Mouse (Mus musculus) heart, embryonic 11.5 days (tissue): ENCODE data around the gene Rpl37. TPM values are rescaled to one million over a fixed set of nuclear protein-coding genes. Genes with fewer than 3 reads are reported as not detected.
"Not testable (repeated sequence)": the region's sequence is repeated elsewhere in the genome, so short reads cannot be mapped to it uniquely, and the experiment has no call there.

Experiments
- ATAC-seq: fragments of 200-750 bp; cut with Nextera tagmentation; replicated peaks from 2 replicates; pipeline ENCODE4 v1.8.0; 2017; ENCODE audit warnings: moderate library complexity; ENCODE audit not compliant: insufficient number of reproducible peaks, low FRiP score, low TSS enrichment
- H3K27ac ChIP-seq: fragments of 300-500 bp; sonication (generic); 2 replicates; pipeline ENCODE4 v1.5.1; 2014; ENCODE audit warnings: mild to moderate bottlenecking, low read depth, low read length
- H3K27me3 ChIP-seq: fragments of 300-500 bp; sonication (generic); 2 replicates; pipeline ENCODE4 v1.6.1; 2014; ENCODE audit warnings: mild to moderate bottlenecking, low read length, mixed read lengths; ENCODE audit not compliant: control insufficient read depth, insufficient read depth
- H3K36me3 ChIP-seq: fragments of 300-500 bp; sonication (generic); 2 replicates; pipeline ENCODE4 v1.6.1; 2014; ENCODE audit warnings: mild to moderate bottlenecking, low read length, moderate library complexity, mixed read lengths; ENCODE audit not compliant: control insufficient read depth, insufficient read depth
- H3K4me1 ChIP-seq: fragments of 300-500 bp; sonication (generic); 2 replicates; pipeline ENCODE4 v1.6.1; 2014; ENCODE audit warnings: low read length; ENCODE audit not compliant: control insufficient read depth, insufficient read depth
- H3K4me2 ChIP-seq: fragments of 300-500 bp; sonication (generic); 2 replicates; pipeline ENCODE4 v1.6.1; 2014; ENCODE audit warnings: mild to moderate bottlenecking, moderate library complexity
- H3K4me3 ChIP-seq: fragments of 300-500 bp; sonication (generic); 2 replicates; pipeline ENCODE4 v1.5.1; 2014; ENCODE audit warnings: low read depth, low read length
- H3K9ac ChIP-seq: fragments of 300-500 bp; sonication (generic); 2 replicates; pipeline ENCODE4 v1.6.1; 2014; ENCODE audit warnings: mild to moderate bottlenecking, low read depth, low read length, moderate library complexity
- H3K9me3 ChIP-seq: fragments of 300-500 bp; sonication (generic); replicated peaks from 2 replicates; pipeline ENCODE4 v1.6.1; 2016; ENCODE audit warnings: low read length; ENCODE audit not compliant: control insufficient read depth
- WGBS: fragments of 180-500 bp; shearing (Covaris S2); extraction: QIAGEN DNeasy Blood & Tissue Kit; methylation state at CpG from one replicate; pipeline ENCODE4 v1.1.7; 2014; ENCODE audit not compliant: insufficient replicate concordance; 5-methylcytosine and 5-hydroxymethylcytosine counted together
- polyA plus RNA-seq: library from polyadenylated mRNA; unstranded; fragments of >200 nt; fragmentation: Nextera tagmentation; extraction: Ambion mirVana; gene quantifications from 2 replicates; pipeline ENCODE4 v1.2.1, GENCODE M21; 2014

Gene Rpl37
- polyA plus RNA-seq, 1 experiment from 2014 or later, result 532 TPM

GRCm38 (mm10) chr15:5130887-5131668 lies 14.6 kb downstream of the Rpl37 start:
- H3K4me1 ChIP-seq, H3K27ac ChIP-seq, H3K36me3 ChIP-seq, H3K27me3 ChIP-seq, H3K9ac ChIP-seq, H3K9me3 ChIP-seq, ATAC-seq, H3K4me2 ChIP-seq, H3K4me3 ChIP-seq: not testable (repeated sequence)
- WGBS, result 58% methylated on average over 14 of the region's 14 CpGs

DNA sequence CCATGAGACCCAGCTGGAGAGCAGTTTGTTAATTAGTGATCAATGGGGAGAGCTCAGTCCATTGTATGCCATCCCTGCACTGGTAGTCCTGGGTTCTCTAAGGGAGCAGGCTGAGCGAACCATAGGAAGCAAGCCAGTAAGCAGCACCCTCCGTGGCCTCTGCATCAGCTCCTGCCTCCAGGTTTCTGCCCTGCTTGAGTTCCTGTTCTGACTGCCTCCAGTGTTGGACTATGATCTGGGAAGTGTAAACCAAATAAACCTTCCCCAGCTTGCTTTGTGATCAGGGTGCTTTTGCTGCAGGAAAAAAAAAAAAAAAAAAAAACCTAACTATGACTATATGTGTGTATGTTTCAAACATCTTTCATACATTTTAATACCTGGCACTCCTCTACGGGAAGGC lies 16.9 kb downstream of the Rpl37 start:
- H3K27ac ChIP-seq, result no peak overlapping the region
- H3K36me3 ChIP-seq, result no peaks in the 10 kb centered on the region
- WGBS, result 75% methylated on average over 3 of the region's 3 CpGs
- H3K27me3 ChIP-seq, result no peaks in the 10 kb centered on the region
- H3K4me1 ChIP-seq, result no peaks in the 10 kb centered on the region
- H3K9ac ChIP-seq, result no peak overlapping the region
- ATAC-seq, result no peak
- H3K4me2 ChIP-seq, result no peak overlapping the region
- no peaks in the 10 kb centered on the region for H3K9me3 ChIP-seq
- no peak overlapping the region for H3K4me3 ChIP-seq

DNA sequence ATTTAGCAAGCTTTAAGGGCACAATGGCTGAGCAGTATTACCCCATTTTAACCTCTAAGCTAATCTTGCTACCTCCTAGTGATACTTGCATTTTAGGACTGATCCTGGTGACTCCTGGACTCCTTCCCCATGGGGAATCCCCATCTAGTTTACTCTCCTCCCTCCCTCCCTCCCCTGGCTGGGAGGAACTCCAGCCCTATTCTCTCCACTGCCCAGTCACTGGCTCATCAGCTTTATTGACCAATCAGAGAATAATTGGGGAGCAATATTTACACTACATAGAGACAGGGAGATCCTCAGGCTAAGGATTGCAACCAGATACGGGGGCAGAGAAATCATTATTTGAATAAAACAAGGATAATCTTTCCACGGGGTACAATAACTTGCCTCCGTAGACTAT lies 17.7 kb downstream of the Rpl37 start:
- Histone ChIP-seq H3K9me3 (no peaks in the 10 kb centered on the region), H3K27me3 (no peaks in the 10 kb centered on the region), H3K36me3 (no peaks in the 10 kb centered on the region), H3K4me2 (no peak overlapping the region), H3K27ac (no peak overlapping the region), H3K4me3 (no peak overlapping the region), H3K4me1 (no peaks in the 10 kb centered on the region), H3K9ac (no peak overlapping the region)
- ATAC-seq, result no peak
- 84% methylated on average over 3 of the region's 3 CpGs for WGBS

DNA sequence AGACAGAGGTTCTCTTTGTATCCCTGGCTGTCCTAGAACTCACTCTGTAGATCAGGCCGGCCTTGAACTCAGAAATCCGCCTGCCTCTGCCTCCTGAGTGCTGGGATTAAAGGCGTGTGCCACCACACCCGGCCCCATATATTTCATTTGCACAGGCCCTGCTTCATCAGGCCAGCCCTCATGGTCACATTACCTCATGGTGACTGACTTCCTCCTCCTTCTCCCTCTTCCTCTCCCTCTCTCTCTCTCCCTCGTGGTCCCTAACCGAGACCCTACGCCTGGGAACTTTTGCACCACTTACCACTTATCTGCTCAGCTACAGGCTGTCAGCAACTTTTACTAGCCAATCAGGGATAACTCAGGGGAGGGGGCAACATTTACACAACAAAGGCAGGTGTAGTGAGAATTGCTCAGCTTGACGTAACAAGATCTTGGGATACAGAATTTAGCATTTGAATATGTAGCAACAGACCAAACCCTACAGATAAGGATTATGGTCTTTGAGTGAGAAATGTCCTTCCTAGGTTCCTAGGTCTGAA lies 18.6 kb downstream of the Rpl37 start:
- Histone ChIP-seq H3K27me3 (no peaks in the 10 kb centered on the region), H3K4me1 (no peaks in the 10 kb centered on the region), H3K9me3 (no peaks in the 10 kb centered on the region), H3K4me2 (no peak overlapping the region), H3K9ac (no peak overlapping the region), H3K36me3 (no peaks in the 10 kb centered on the region), H3K27ac (no peak overlapping the region), H3K4me3 (no peak overlapping the region)
- WGBS, result 52% methylated on average over 8 of the region's 8 CpGs
- no peak for ATAC-seq

GRCm38 (mm10) chr15:5138021-5138856 lies 21.8 kb downstream of the Rpl37 start:
- Histone ChIP-seq H3K36me3 (no peaks in the 10 kb centered on the region), H3K9ac (no peak overlapping the region), H3K4me3 (no peak overlapping the region), H3K27ac (no peak overlapping the region), H3K4me2 (no peak overlapping the region), H3K4me1 (no peaks in the 10 kb centered on the region), H3K27me3 (no peaks in the 10 kb centered on the region), H3K9me3 (no peaks in the 10 kb centered on the region)
- ATAC-seq, result no peak
- 61% methylated on average over 9 of the region's 9 CpGs for WGBS

- Histone ChIP-seq H3K4me2 (no peak overlapping the region; the same call in 1 of the 2 replicates), H3K27ac (peak overlapping the region; percentile 66)
- no peak for ATAC-seq
Observed at GRCm38 (mm10) chr15:5139366-5139765, 22.9 kb downstream of the Rpl37 start.

GRCm38 (mm10) chr15:5139863-5140262 lies 23.4 kb downstream of the Rpl37 start:
- no peak overlapping the region for H3K9ac ChIP-seq
- 67% methylated on average over 7 of the region's 7 CpGs for WGBS
- peak overlapping the region; percentile 66 for H3K27ac ChIP-seq
- H3K4me1 ChIP-seq, result peaks cover under 1% of the 10 kb centered on the region
- no peaks in the 10 kb centered on the region for H3K36me3 ChIP-seq
- H3K9me3 ChIP-seq, result no peaks in the 10 kb centered on the region
- no peak overlapping the region for H3K4me3 ChIP-seq
- H3K27me3 ChIP-seq, result no peaks in the 10 kb centered on the region
- no peak overlapping the region; the same call in 1 of the 2 replicates for H3K4me2 ChIP-seq
- peak; percentile 66; the same call in 1 of the 2 replicates for ATAC-seq

More at GRCm38 (mm10) chr15:5139366-5139765, 22.9 kb downstream of the Rpl37 start:
- H3K9me3 ChIP-seq, result no peaks in the 10 kb centered on the region
- no peaks in the 10 kb centered on the region for H3K4me1 ChIP-seq
- no peaks in the 10 kb centered on the region for H3K36me3 ChIP-seq
- H3K9ac ChIP-seq, result no peak overlapping the region
- WGBS, result 62% methylated on average over 2 of the region's 2 CpGs
- H3K27me3 ChIP-seq, result no peaks in the 10 kb centered on the region
- no peak overlapping the region for H3K4me3 ChIP-seq

GRCm38 (mm10) chr15:5140357-5140756 lies 23.9 kb downstream of the Rpl37 start:
- Histone ChIP-seq H3K27ac (peak overlapping the region; percentile 66; the same call in 1 of the 2 replicates), H3K9ac (no peak overlapping the region), H3K9me3 (no peaks in the 10 kb centered on the region), H3K36me3 (no peaks in the 10 kb centered on the region), H3K4me3 (no peak overlapping the region), H3K27me3 (no peaks in the 10 kb centered on the region), H3K4me2 (no peak overlapping the region), H3K4me1 (peaks cover 5% of the 10 kb centered on the region)
- ATAC-seq, result peak; percentile 45; the same call in 1 of the 2 replicates
